Mouse (Mus musculus) heart, postnatal 4 days (tissue): ENCODE measurements around the gene 4930467E23Rik. TPM values are rescaled to one million over a fixed set of nuclear protein-coding genes. Genes with fewer than 3 reads are reported as not detected.
"Not testable (repeated sequence)": the region's sequence is repeated elsewhere in the genome, so short reads cannot be mapped to it uniquely, and the experiment has no call there.

Experiments
- DNase-seq: peaks from one replicate; pipeline ENCODE4 v3.0.0; 2021
- total RNA-seq, 2 experiments: library from RNA; stranded (reverse); gene quantifications; 2 replicates each; pipeline ENCODE4 v1.2.3; 2021

Gene 4930467E23Rik
- total RNA-seq, 2 experiments from 2014 or later, result not detected

DNA sequence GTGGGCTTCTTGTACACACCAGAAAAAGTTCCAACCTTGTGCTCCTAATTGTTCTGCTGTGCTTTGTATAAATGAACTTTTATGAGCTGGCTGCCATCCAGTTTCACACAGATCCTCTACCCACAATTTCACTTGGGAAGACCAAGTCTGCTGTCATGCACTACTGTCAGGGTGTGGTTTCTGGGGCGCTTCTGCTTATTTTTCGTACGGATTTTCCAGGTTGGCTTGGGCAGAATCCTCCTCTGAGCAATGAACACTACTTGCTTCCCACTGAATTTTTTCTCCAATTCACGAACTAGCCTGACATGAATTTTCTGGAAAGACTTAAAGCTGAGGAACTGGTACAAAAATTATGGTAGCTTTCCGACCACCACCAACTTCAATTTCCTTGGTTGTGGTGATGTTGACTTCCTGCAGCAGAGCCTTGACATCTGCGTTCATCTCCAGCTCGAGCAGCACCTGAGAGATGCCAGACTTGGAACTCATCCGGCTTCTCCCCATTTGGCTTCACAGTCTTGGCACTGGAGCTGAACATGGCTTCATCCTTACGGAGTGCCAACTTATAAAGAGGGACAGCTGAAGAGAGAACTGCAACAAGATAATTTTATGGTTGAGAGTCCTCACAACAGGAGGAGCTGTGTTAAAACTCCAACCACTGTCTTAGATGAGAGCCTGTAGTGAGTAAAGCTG is 18.1 kb upstream of the 4930467E23Rik start:
- not testable (repeated sequence) for DNase-seq

DNA sequence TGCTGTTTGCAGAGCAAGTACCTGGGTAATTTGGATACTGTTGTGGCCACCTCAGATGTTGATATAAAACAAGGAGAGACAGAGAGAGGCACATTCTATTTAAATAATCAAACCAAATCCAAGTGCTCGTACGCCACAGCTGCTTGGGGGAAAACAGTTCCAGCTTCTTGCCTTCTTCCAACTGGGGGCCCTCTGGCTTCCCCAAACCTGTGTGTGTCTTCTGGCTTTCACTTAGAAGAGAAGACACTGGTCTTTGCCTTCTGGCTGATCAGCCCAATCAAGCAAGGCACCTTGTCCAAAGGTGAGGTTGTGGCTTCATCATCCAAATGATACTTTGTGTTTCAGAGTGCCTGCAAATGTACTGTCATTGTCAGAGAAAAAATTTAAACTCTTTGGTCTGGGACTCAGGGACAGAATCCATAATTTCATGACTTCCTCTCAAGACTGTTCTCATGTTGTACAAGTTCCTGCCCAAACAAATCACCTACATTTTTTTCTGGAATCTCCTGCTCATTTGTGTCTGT is 17.1 kb upstream of the 4930467E23Rik start:
- not testable (repeated sequence) for DNase-seq

GRCm38 (mm10) chr8:19712816-19713215 is 16.6 kb upstream of the 4930467E23Rik start:
- not testable (repeated sequence) for DNase-seq

GRCm38 (mm10) chr8:19713232-19713834 is 16.0 kb upstream of the 4930467E23Rik start:
- DNase-seq, result peak; percentile 37

DNA sequence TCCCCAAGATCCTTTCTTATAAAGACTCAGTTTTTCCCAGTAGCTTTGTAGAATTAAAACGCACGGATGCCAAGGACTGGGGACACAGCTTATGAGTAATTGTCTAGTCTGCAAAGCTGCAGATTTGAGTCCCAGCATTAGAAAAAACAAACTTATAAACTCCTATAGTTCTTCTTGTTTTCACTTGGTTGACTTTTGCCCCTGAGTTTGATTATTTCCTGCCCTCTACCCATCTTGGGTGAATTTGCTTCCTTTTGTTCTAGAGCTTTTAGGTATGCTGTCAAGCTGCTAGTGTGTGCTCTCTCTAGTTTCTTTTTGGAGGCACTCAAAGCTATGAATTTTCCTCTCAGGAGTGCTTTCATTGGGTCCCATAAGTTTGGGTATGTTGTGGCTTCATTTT is 14.9 kb upstream of the 4930467E23Rik start:
- DNase-seq, result not testable (repeated sequence)

GRCm38 (mm10) chr8:19715266-19715665 is 14.1 kb upstream of the 4930467E23Rik start:
- not testable (repeated sequence) for DNase-seq

DNA sequence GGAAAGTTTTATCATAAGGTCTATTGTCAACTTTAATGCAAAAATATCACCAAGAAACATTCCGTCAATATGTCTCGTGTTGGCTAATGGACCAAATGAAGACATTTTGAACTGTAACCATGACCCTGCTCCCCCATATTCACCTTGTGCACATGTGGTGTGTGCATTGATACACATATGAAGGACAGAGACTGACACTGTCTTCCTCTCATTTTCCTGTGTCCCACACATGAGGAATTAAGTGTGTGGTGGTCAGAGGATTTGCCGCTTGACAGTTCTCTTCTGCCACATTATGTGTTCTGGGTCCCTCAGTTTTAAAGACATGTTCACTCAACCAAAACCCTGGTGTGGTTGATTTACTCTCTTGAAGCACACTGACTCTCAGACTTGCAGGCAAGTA is 11.5 kb upstream of the 4930467E23Rik start:
- peak; percentile 49 for DNase-seq

DNA sequence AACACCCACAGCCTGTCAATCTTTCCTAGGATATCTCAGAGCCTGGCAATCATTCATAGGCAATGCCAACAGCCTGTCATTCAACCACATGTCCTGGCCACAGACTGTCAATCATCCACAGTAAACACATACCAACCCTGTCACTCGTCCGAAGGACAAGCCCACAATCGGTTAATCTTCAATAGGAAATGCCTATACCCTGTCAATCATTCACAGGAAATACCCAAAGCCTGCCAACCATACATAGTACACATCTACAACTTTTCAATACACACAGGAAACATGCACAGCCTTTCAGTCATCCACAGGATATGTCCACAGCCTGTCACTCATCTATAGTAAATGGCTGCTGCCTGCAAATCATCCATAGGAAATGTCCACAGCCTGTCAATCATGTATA is 9.9 kb upstream of the 4930467E23Rik start:
- DNase-seq, result peak; percentile 21

GRCm38 (mm10) chr8:19724871-19725270 is 4.5 kb upstream of the 4930467E23Rik start:
- not testable (repeated sequence) for DNase-seq

- not testable (repeated sequence) for DNase-seq
Measured at GRCm38 (mm10) chr8:19751773-19752172, 22.4 kb downstream of the 4930467E23Rik start.

DNA sequence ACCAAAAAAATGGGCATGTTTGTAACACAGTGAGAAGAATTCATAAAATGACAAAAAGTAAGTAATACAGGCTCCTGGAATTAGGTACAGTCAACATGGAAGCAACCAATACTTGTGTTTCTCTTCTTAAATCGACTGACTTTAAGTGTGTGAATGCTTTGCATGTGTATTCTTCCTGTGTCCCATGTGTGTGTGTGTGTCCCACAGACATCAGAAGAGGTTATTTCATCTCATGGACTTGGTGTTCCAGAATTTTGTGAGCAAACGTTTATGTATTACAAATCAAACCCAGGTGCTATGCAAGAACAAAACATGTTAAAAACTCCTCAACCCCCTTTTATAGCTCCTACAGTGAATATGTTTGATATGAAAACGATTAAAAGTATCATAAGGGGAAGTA is 24.8 kb downstream of the 4930467E23Rik start:
- not testable (repeated sequence) for DNase-seq

GRCm38 (mm10) chr8:19754961-19755360 is 25.6 kb downstream of the 4930467E23Rik start:
- DNase-seq, result not testable (repeated sequence)

DNA sequence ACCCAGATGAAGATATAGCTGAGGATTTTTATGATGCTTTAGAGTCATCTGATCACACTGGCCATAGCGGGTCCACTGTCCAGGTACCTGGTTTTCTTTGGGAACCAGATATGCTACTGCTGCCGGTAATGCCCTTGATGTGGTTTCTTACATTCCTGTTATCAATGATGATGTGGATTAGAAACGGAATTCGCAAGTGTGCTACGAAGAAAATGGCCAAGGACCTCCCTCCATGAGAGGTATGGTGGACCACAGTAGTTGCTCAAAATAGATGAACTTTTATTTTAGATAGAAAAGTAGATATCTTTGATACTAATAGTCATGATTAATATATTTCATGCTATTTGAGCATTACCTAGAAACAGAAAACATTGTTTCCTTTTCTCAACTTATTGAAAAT is 32.3 kb downstream of the 4930467E23Rik start:
- DNase-seq, result not testable (repeated sequence)

- not testable (repeated sequence) for DNase-seq
Measured at GRCm38 (mm10) chr8:19762860-19763592, 33.6 kb downstream of the 4930467E23Rik start.

GRCm38 (mm10) chr8:19765531-19765930 is 36.2 kb downstream of the 4930467E23Rik start:
- DNase-seq, result peak; percentile 52

DNA sequence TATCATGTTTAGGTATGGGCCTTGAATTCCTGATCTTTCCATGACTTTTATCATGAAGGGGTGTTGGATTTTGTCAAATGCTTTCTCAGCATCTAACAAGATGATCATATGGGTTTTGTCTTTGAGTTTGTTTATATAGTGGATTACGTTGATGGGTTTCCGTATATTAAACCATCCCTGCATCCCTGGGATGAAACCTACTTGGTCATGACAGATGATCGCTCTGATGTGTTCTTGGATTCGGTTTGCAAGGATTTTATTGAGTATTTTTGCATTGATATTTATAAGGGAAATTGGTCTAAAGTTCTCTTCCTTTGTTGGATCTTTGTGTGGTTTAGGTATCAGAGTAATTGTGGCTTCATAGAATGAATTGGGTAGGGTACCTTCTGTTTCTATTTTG is 44.1 kb downstream of the 4930467E23Rik start:
- DNase-seq, result not testable (repeated sequence)

- DNase-seq, result not testable (repeated sequence)
Measured at GRCm38 (mm10) chr8:19776311-19776710, 46.9 kb downstream of the 4930467E23Rik start.

DNA sequence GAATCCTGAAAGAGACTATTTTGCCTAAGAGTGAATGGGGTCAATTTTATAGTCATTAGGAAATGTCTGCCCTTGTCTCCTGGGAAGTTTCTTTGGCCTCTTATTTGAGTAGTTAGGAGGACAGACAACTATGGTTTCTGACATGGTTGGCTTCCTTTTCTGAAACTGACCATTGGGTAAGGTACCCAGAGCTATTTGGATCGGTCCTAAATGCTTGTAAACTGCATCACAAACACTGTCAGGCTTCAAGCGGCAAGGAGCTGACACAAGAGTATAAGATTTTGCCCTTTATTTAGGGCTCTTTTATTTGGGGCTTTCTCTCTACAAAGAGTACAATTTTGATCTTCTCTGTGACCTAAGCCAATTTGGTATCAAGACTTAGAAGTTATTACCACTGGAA is 48.1 kb downstream of the 4930467E23Rik start:
- not testable (repeated sequence) for DNase-seq

DNA sequence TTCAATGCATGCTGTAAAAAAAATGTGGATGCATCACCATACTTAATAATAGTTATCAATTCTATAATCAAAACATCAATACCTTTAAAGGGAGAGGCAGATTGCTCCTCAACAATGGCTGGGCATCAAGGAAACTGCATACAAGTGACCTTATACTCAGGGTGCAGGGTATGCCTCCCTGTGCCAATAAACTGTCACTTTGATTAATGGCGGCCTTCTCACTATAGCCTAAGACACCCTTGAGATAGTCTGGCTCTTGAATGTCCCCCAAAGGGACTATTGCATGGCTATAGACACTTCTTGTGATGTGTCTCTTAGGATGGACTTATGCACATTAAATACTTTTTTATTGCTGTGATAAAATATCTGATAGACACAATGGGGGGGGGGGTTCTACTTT is 48.8 kb downstream of the 4930467E23Rik start:
- not testable (repeated sequence) for DNase-seq

GRCm38 (mm10) chr8:19778891-19779290 is 49.5 kb downstream of the 4930467E23Rik start:
- not testable (repeated sequence) for DNase-seq

DNA sequence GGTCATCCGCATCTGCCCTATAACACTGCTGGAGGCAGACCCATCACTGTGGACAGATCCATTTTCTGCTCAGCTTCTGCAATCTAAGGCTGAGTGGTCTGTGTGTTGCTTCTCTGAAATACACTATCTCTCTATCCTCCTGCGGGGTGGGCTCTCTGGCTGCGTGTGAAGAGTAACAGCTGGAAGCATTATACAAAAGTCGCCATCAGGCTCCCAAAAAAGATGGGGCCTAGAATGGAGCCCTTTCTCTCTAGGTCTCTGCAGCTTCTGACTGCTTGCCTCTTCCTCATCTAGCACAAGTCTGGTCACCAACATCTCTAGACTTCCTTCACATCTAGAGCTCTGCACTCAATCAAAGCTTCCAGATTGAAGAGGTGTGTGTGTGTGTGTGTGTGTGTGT is 50.8 kb downstream of the 4930467E23Rik start:
- DNase-seq, result not testable (repeated sequence)

DNA sequence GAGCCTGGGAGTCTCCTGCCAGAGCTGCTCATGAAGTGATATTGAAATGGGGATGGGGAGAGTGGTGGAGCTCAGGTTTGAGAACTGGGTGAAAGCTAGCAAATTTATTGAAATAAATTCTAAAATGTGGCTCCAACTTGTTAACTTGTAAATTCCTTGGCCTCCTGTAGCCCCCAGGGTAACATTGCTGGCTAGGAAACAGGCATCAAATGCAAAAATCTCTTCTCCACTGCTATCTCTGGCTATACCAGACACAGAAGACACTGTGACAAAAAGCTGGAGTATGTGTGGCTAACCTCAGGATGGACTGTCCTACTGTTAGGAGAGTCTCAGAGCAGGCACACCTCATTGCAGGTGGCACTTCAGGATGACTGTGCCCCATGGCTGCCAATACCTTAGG is 51.3 kb downstream of the 4930467E23Rik start:
- not testable (repeated sequence) for DNase-seq
